Mouse (Mus musculus) urinary bladder, postnatal 14 days (tissue): Measurements from ENCODE around the gene Abtb2.

ENCODE experiments used
- DNase-seq: peaks from one replicate; pipeline ENCODE4 v3.0.0; 2021; ENCODE audit warnings: low spot score

The Abtb2 gene

GRCm38 (mm10) chr2:103743536-103743935 is 177.4 kb downstream of the Abtb2 start:
- no peak for DNase-seq

GRCm38 (mm10) chr2:103743988-103744387 is 177.9 kb downstream of the Abtb2 start:
- peak; percentile 58 for DNase-seq

- DNase-seq, result no peak
These were observed 179.4 kb downstream of the Abtb2 start for GRCm38 (mm10) chr2:103745481-103745880.

- DNase-seq, result no peak
These were observed 180.0 kb downstream of the Abtb2 start for GRCm38 (mm10) chr2:103746096-103746495.

GRCm38 (mm10) chr2:103746761-103747160 is 180.7 kb downstream of the Abtb2 start:
- no peak for DNase-seq

- no peak for DNase-seq
These were observed 181.8 kb downstream of the Abtb2 start for GRCm38 (mm10) chr2:103747891-103748290.

GRCm38 (mm10) chr2:103749091-103749490 is 183.0 kb downstream of the Abtb2 start:
- no peak for DNase-seq

- no peak for DNase-seq
These were observed 185.7 kb downstream of the Abtb2 start for GRCm38 (mm10) chr2:103751771-103752170.

GRCm38 (mm10) chr2:103754614-103755013 is 188.5 kb downstream of the Abtb2 start:
- DNase-seq, result no peak

GRCm38 (mm10) chr2:103755458-103756085 is 189.5 kb downstream of the Abtb2 start:
- DNase-seq, result no peak

- no peak for DNase-seq
These were observed 194.3 kb downstream of the Abtb2 start for GRCm38 (mm10) chr2:103760421-103760820.

GRCm38 (mm10) chr2:103760906-103761716 is 195.0 kb downstream of the Abtb2 start, which contains the start of gene Nat10:
Nat10 (minus strand) TSS chr2:103761270.
- DNase-seq, result peak; percentile 98

- no peak for DNase-seq
These were observed 195.9 kb downstream of the Abtb2 start for GRCm38 (mm10) chr2:103761993-103762392.

- DNase-seq, result no peak
These were observed 196.4 kb downstream of the Abtb2 start for GRCm38 (mm10) chr2:103762492-103762891.
